In genomic region chr9:119937005-119937773, GRCm38 (mm10) we compare ENCODE assay signal across 8 mouse cellular contexts. TPM values are rescaled to one million over a fixed set of nuclear protein-coding genes. Genes with fewer than 3 reads are reported as not detected.
DNase-seq lines count a peak whose midpoint lies in the region; ATAC-seq lines count a peak whose summit lies in the region.

Gene Gorasp1, minus strand, starts transcription at chr9:119937565.
Gene Ttc21a, plus strand, starts transcription at chr9:119937606.

- peak; percentile 95 for DNase-seq in Muller cell, postnatal 12 days (ENCODE audit: inconsistent ontology term)
- peak; percentile 91 for DNase-seq in cerebellum, adult 9-11 months
- DNase-seq in frontal cortex, adult 2 months (ENCODE audit: extremely low spot score in 1 of 2, low spot score in 1 of 2) = peak; percentile 83 to 92
- peak; percentile 97 for DNase-seq in hindbrain, embryonic 11.5 days (ENCODE audit: low spot score)
- peak; percentile 96 to 98 for DNase-seq in layer of hippocampus, postnatal 10 days (ENCODE audit: low spot score in 2 of 2)
- peak; percentile 97 for DNase-seq in lung, postnatal 10 days
- DNase-seq in ovary, postnatal 36 days (ENCODE audit: low spot score) = peak; percentile 94
- peak; percentile 93 for DNase-seq in thymus, postnatal 25 days

- peak within 1 kb of the TSS; percentile 63; the same call in 1 of the 2 replicates for H3K27ac ChIP-seq in hindbrain, embryonic 11.5 days (ENCODE audit: low read depth, low read length)

- H3K4me3 ChIP-seq in hindbrain, embryonic 11.5 days (ENCODE audit: low read depth, low read length) = peak within 1 kb of the TSS; percentile 68

- H3K4me2 ChIP-seq in hindbrain, embryonic 11.5 days (replicated peaks; ENCODE audit: low read depth, low read length) = peak within 1 kb of the TSS; percentile 86

- 5% methylated on average over 40 of the region's 40 CpGs for WGBS in hindbrain, embryonic 11.5 days

- H3K36me3 ChIP-seq in hindbrain, embryonic 11.5 days (ENCODE audit: control insufficient read depth, insufficient read depth, low read length) = no peaks in the 10 kb centered on the region

- ATAC-seq in hindbrain, embryonic 11.5 days (ENCODE audit: low FRiP score) = peak; percentile 96

- H3K27me3 ChIP-seq in hindbrain, embryonic 11.5 days (ENCODE audit: control insufficient read depth, insufficient read depth, low read length) = no peaks in the 10 kb centered on the region

- no peaks in the 10 kb centered on the region for H3K4me1 ChIP-seq in hindbrain, embryonic 11.5 days (replicated peaks; ENCODE audit: control insufficient read depth, insufficient read depth, low read length)

- H3K9me3 ChIP-seq in hindbrain, embryonic 11.5 days (ENCODE audit: control insufficient read depth, low read length) = no peaks in the 10 kb centered on the region

- H3K9ac ChIP-seq in hindbrain, embryonic 11.5 days (ENCODE audit: low read depth, low read length) = peak within 1 kb of the TSS; percentile 86

RNA-seq across cellular contexts. Expression of gene Gorasp1, which starts in this region (rescaled TPM):
- 20.3 and 24.0 TPM in 2 replicates for polyA plus RNA-seq in frontal cortex, adult 2 months (2012; rRNA removed)
- 17.3 and 18.5 TPM in 2 replicates for polyA plus RNA-seq in hindbrain, embryonic 11.5 days (2014; fragmentation: Nextera tagmentation; extraction: Ambion mirVana)
- 10 to 100 TPM; 28.9 to 31.2 TPM for total RNA-seq in layer of hippocampus, postnatal 10 days (2021)

RNA-seq across cellular contexts. Expression of gene Ttc21a, which starts in this region (rescaled TPM):
- 0.34 and 0.63 TPM in 2 replicates for polyA plus RNA-seq in frontal cortex, adult 2 months (2012; rRNA removed)
- 0.23 and 0.60 TPM in 2 replicates for polyA plus RNA-seq in hindbrain, embryonic 11.5 days (2014; fragmentation: Nextera tagmentation; extraction: Ambion mirVana)
- total RNA-seq in layer of hippocampus, postnatal 10 days (2021) = 1 to 10 TPM; 1.3 to 2.9 TPM

Comparison
In these comparisons a context has a peak if more than half of its experiments do, and no peak if none do; other contexts are left out.
1. Peak in every context shown above with its lines: DNase-seq, ATAC-seq, H3K4me3 ChIP-seq and H3K27ac ChIP-seq.